Mouse (Mus musculus) G1E (cell line): ENCODE measurements at regions not wholly inside any gene's neighbourhood (a gene's known extent, or its start where the extent isn't known, plus 50 kb on each side); places are given as distances from the start of the nearest gene placed in this dataset.

Experiments used
- ATAC-seq: 2 replicates; pipeline ENCODE4 v1.8.0; 2016; ENCODE audit warnings: mild to moderate bottlenecking; ENCODE audit not compliant: insufficient number of reproducible peaks, poor library complexity, low FRiP score, severe bottlenecking; ENCODE audit errors: extremely low read depth
- DNase-seq: peaks from one replicate; pipeline ENCODE4 v3.0.0; 2012; ENCODE audit warnings: low spot score
- H3K27me3 ChIP-seq: 2 replicates; pipeline ENCODE4 v1.6.1; 2012; ENCODE audit warnings: mild to moderate bottlenecking, low read length, inconsistent platforms; ENCODE audit not compliant: insufficient read depth
- H3K36me3 ChIP-seq: replicated peaks from 2 replicates; pipeline ENCODE3; 2012; ENCODE audit warnings: mild to moderate bottlenecking, inconsistent platforms
- H3K4me1 ChIP-seq: 2 replicates; pipeline ENCODE4 v1.6.1; 2012; ENCODE audit warnings: low read depth, low read length, inconsistent platforms, mixed read lengths; ENCODE audit not compliant: insufficient read depth
- H3K4me3 ChIP-seq: 2 replicates; pipeline ENCODE4 v1.5.1; 2012; ENCODE audit warnings: low read depth, mild to moderate bottlenecking, inconsistent platforms, low read length, moderate library complexity, mixed read lengths
- H3K9me3 ChIP-seq: replicated peaks from 2 replicates; pipeline ENCODE4 v1.6.1; 2012; ENCODE audit warnings: inconsistent platforms
- CTCF ChIP-seq: IDR thresholded peaks from 2 replicates; pipeline ENCODE4 v1.5.1; 2012; ENCODE audit warnings: low read depth, low read length, inconsistent platforms, mixed read lengths
- GATA1 ChIP-seq: IDR thresholded peaks from 2 replicates; pipeline ENCODE4 v1.6.1; 2012; ENCODE audit warnings: borderline replicate concordance, low read length, inconsistent platforms, mixed read lengths
- GATA2 ChIP-seq: IDR thresholded peaks from 2 replicates; pipeline ENCODE4 v1.6.1; 2012; ENCODE audit warnings: low read depth, low read length, inconsistent platforms, borderline replicate concordance
- POLR2AphosphoS5 ChIP-seq: IDR thresholded peaks from 2 replicates; pipeline ENCODE4 v1.6.1; 2012; ENCODE audit warnings: low read depth, low read length, inconsistent platforms; ENCODE audit not compliant: insufficient replicate concordance
- TAL1 ChIP-seq: conservative IDR thresholded peaks from 2 replicates; pipeline ENCODE4 v1.6.1; 2012; ENCODE audit warnings: low read depth, low read length, inconsistent platforms, mixed read lengths

DNA sequence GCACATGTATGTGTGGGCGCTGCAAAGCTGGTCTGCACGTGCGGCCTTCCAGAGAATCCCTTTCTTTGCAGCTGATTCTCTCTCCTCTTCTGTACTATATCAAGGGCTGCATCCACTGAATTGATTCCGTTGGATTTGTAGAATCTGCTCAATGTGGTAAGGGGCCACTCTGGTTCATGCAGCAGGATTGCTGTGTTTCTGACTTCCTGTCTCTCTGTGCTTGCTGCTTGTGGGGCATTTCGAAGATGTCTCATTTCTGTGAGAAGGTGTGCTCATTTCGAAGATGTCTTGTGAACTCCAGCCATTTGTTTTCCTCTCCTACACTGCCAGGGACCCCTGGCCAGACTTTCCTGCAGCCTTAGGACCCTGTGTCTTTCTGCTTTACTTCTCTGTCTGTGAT is 1215.9 kb upstream of the A1bg start:
- peaks cover 49% of the 10 kb centered on the region for H3K4me1 ChIP-seq
- no peak for DNase-seq

DNA sequence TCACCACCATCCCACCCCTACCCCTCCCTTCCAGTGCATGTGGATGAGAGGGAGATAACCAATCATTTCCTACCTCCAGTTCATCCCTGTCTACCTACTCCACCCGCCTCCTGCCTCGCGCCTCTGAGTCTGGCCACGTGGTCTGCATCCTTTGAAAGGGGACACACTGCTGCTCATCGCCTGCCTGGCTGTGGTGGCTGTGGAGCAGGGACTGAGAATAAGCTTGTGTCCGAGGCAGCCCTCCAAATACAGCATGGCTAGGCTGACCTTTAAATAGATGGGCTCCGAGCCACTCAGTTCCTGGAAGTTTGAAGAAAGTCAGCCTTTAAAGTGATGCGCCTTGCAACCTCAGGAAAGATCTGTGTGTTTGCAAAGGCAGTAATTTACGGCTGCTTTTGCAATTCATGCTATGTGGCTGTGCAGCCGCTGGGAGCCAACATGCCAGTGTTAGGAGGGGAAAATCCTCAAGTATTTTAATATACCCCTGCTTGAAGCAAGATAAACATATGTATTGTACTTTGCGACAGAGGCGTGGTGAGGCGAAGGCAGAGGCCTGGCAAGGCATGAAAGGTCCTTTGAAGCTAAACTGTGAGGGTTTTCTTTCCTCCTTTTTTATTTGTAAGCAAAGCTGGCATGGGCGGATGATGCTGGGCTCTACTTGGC is 1214.3 kb upstream of the A1bg start:
- H3K27me3 ChIP-seq, result no peaks in the 10 kb centered on the region
- no peak for ATAC-seq
- peaks cover 7% of the 10 kb centered on the region for H3K36me3 ChIP-seq
- no peak for DNase-seq
- peaks cover 55% of the 10 kb centered on the region for H3K4me1 ChIP-seq
- no peak overlapping the region for H3K4me3 ChIP-seq
- TF ChIP-seq GATA2 (no peak), GATA1 (no peak), TAL1 (no peak), CTCF (no peak), POLR2AphosphoS5 (no peak)
- H3K9me3 ChIP-seq, result no peaks in the 10 kb centered on the region

More for the DNA sequence above, 1215.9 kb upstream of the A1bg start:
- no peak for ATAC-seq
- TF ChIP-seq TAL1 (no peak), GATA2 (no peak), CTCF (no peak), GATA1 (no peak), POLR2AphosphoS5 (no peak)
- no peaks in the 10 kb centered on the region for H3K27me3 ChIP-seq
- peaks cover 7% of the 10 kb centered on the region for H3K36me3 ChIP-seq
- H3K4me3 ChIP-seq, result no peak overlapping the region
- no peaks in the 10 kb centered on the region for H3K9me3 ChIP-seq

- no peak overlapping the region for H3K4me3 ChIP-seq
- H3K4me1 ChIP-seq, result peaks cover 60% of the 10 kb centered on the region
- TF ChIP-seq GATA1, result no peak
- TF ChIP-seq CTCF, result no peak
- TF ChIP-seq GATA2, result no peak
- no peak for TF ChIP-seq POLR2AphosphoS5
- TF ChIP-seq TAL1, result no peak
- H3K27me3 ChIP-seq, result no peaks in the 10 kb centered on the region
- no peak for ATAC-seq
- no peaks in the 10 kb centered on the region for H3K9me3 ChIP-seq
- H3K36me3 ChIP-seq, result peaks cover 2% of the 10 kb centered on the region
- DNase-seq, result no peak
Measured at GRCm38 (mm10) chr15:62134835-62135234, 1212.0 kb upstream of the A1bg start.

GRCm38 (mm10) chr15:62134308-62134707 is 1211.5 kb upstream of the A1bg start:
- no peak overlapping the region for H3K4me3 ChIP-seq
- no peak for DNase-seq

DNA sequence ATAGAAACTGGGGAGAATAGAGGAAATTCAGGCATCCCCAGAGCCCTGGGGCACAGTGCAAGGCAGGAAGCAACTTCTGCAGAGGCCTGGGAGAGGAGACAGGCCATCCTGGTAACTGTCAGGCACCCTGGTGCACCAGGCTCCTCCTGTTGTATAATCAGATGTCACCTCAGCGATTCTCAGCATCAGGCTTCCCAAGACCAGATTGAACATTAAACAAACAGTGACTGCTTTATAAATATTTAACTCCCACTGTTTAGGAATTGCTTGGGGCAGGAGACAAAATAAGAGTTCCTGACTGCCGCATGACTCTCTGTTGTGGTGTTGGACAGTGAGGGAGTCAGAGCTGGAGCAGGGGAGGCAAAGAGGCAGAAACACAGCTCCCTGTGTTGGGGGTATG is 1210.1 kb upstream of the A1bg start:
- DNase-seq (no peak), ATAC-seq (no peak)
- no peak overlapping the region for H3K4me3 ChIP-seq
- H3K36me3 ChIP-seq, result no peaks in the 10 kb centered on the region
- no peaks in the 10 kb centered on the region for H3K27me3 ChIP-seq
- TF ChIP-seq TAL1 (no peak), GATA2 (no peak), CTCF (no peak), GATA1 (no peak), POLR2AphosphoS5 (no peak)
- peaks cover 68% of the 10 kb centered on the region for H3K4me1 ChIP-seq
- no peaks in the 10 kb centered on the region for H3K9me3 ChIP-seq

More at GRCm38 (mm10) chr15:62134308-62134707, 1211.5 kb upstream of the A1bg start:
- Histone ChIP-seq H3K4me1 (peaks cover 64% of the 10 kb centered on the region), H3K9me3 (no peaks in the 10 kb centered on the region), H3K27me3 (no peaks in the 10 kb centered on the region), H3K36me3 (peaks cover 2% of the 10 kb centered on the region)
- TF ChIP-seq TAL1 (no peak), GATA2 (no peak), GATA1 (no peak), CTCF (no peak), POLR2AphosphoS5 (no peak)
- no peak for ATAC-seq

- TF ChIP-seq TAL1, result no peak
- no peak for TF ChIP-seq POLR2AphosphoS5
- TF ChIP-seq GATA1, result no peak
- TF ChIP-seq CTCF, result no peak
- TF ChIP-seq GATA2, result no peak
- no peaks in the 10 kb centered on the region for H3K27me3 ChIP-seq
- no peak for DNase-seq
- H3K4me1 ChIP-seq, result peaks cover 68% of the 10 kb centered on the region
- no peak overlapping the region for H3K4me3 ChIP-seq
- ATAC-seq, result no peak
- H3K36me3 ChIP-seq, result no peaks in the 10 kb centered on the region
- H3K9me3 ChIP-seq, result no peaks in the 10 kb centered on the region
Measured at GRCm38 (mm10) chr15:62131686-62132085, 1208.9 kb upstream of the A1bg start.
